Mouse (Mus musculus) limb, embryonic 11.5 days (tissue): Measurements from ENCODE around the gene Cux1. TPM values are rescaled to one million over a fixed set of nuclear protein-coding genes. Genes with fewer than 3 reads are reported as not detected.

ENCODE experiments used
- ATAC-seq: fragments of 200-750 bp; cut with Nextera tagmentation; 2 replicates; pipeline ENCODE4 v1.8.0; 2017; ENCODE audit warnings: low read depth; ENCODE audit not compliant: insufficient number of reproducible peaks, low FRiP score, low TSS enrichment
- DNase-seq: peaks from one replicate; pipeline ENCODE4 v3.0.0-alpha.2; 2015; ENCODE audit warnings: low spot score
- H3K27ac ChIP-seq: fragments of 300-500 bp; sonication (generic); replicated peaks from 2 replicates; pipeline ENCODE4 v1.5.1; 2014; ENCODE audit warnings: low read depth, mild to moderate bottlenecking, low read length
- H3K27me3 ChIP-seq: fragments of 300-500 bp; sonication (generic); 2 replicates; pipeline ENCODE4 v1.6.1; 2014; ENCODE audit warnings: mild to moderate bottlenecking, low read length, mixed read lengths; ENCODE audit not compliant: control insufficient read depth, insufficient read depth
- H3K36me3 ChIP-seq: fragments of 300-500 bp; sonication (generic); 2 replicates; pipeline ENCODE4 v1.6.1; 2014; ENCODE audit warnings: mild to moderate bottlenecking, low read length, moderate library complexity, mixed read lengths; ENCODE audit not compliant: control insufficient read depth, insufficient read depth
- H3K4me1 ChIP-seq: fragments of 300-500 bp; sonication (generic); 2 replicates; pipeline ENCODE4 v1.6.1; 2014; ENCODE audit warnings: low read length, mixed read lengths; ENCODE audit not compliant: control insufficient read depth, insufficient read depth
- H3K4me2 ChIP-seq: fragments of 300-500 bp; sonication (generic); 2 replicates; pipeline ENCODE4 v1.6.1; 2014; ENCODE audit warnings: low read depth, mild to moderate bottlenecking, moderate library complexity; ENCODE audit not compliant: severe bottlenecking
- H3K4me3 ChIP-seq: fragments of 300-500 bp; sonication (generic); 2 replicates; pipeline ENCODE4 v1.5.1; 2014; ENCODE audit warnings: low read depth, low read length
- H3K9ac ChIP-seq: fragments of 300-500 bp; sonication (generic); 2 replicates; pipeline ENCODE4 v1.6.1; 2014; ENCODE audit warnings: mild to moderate bottlenecking, low read length
- H3K9me3 ChIP-seq: fragments of 300-500 bp; sonication (generic); 2 replicates; pipeline ENCODE4 v1.6.1; 2016; ENCODE audit warnings: low read length; ENCODE audit not compliant: control insufficient read depth
- WGBS: fragments of 180-500 bp; shearing (Covaris S2); extraction: QIAGEN DNeasy Blood & Tissue Kit; methylation state at CpG from one replicate; pipeline ENCODE4 v1.1.7; 2014; 5-methylcytosine and 5-hydroxymethylcytosine counted together
- polyA plus RNA-seq: library from polyadenylated mRNA; unstranded; fragments of >200 nt; fragmentation: Nextera tagmentation; extraction: Ambion mirVana; gene quantifications from 2 replicates; pipeline ENCODE4 v1.2.1, GENCODE M21; 2014

Gene Cux1
- polyA plus RNA-seq, 1 experiment from 2014 or later: 65.6 TPM

DNA sequence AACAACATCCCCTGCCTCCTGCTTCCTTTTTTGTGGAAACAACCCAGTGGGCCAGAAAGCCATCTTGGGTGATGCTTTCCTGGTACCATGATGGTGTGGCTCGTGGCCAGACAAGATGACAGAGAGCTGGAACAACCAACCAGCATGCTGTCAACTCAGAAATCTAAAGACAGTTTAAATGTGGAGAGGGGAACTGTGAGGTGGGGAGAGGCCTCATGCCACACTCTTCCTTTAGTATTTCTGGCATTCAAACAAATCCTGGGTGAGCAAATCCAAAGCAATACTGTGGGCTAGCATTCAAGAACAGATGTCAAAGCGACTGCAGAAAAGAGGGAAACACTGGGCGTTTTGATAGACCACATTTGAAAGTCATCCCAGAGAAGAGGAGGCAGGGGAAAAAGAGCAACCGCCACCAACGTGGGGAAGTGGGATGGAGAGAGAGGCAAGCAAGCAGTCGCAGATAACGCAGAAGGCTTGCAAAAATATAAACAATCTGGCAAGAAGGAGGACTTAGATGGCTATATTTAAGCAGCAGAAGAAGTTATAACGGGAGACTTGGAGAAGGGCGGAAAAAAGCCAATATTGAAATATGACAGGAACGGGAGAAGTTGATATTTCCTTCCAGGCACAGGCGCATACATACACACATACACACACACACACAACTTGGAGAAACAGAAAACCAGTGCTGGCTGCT, 79.7 kb downstream of the Cux1 start:
- H3K4me2 ChIP-seq: no peak overlapping the region
- no peaks in the 10 kb centered on the region for H3K27me3 ChIP-seq
- H3K27ac ChIP-seq: no peak overlapping the region
- 88% methylated on average over 11 of the region's 11 CpGs for WGBS
- no peaks in the 10 kb centered on the region for H3K36me3 ChIP-seq
- H3K9ac ChIP-seq: no peak overlapping the region
- peaks cover 12% of the 10 kb centered on the region for H3K4me1 ChIP-seq
- H3K4me3 ChIP-seq: no peak overlapping the region
- no peak for DNase-seq
- H3K9me3 ChIP-seq: no peaks in the 10 kb centered on the region
- no peak for ATAC-seq

DNA sequence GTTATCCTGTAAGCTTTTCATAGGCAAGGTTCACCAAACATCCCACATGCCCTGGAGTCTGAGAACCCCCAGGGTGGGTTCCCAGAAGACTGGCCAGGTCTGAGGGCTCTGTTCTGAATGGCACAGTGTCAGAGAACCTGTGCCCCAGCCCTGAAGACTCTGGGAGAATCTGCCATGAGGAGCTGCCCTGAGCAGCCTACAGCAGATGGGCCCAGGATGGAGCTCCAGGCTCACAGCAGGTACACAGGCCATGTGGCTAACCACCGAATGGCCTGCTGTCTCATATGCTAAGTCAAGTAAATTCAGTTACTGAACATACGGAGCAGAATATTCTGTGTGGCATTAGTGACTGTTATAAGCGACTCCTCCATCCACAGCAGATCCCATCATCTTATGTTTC, 80.9 kb downstream of the Cux1 start:
- no peak overlapping the region for H3K27ac ChIP-seq
- DNase-seq (no peak), ATAC-seq (no peak)
- H3K4me2 ChIP-seq: no peak overlapping the region
- WGBS: 91% methylated on average over 3 of the region's 3 CpGs
- no peaks in the 10 kb centered on the region for H3K9me3 ChIP-seq
- no peaks in the 10 kb centered on the region for H3K27me3 ChIP-seq
- no peak overlapping the region for H3K9ac ChIP-seq
- no peaks in the 10 kb centered on the region for H3K36me3 ChIP-seq
- peaks cover 12% of the 10 kb centered on the region for H3K4me1 ChIP-seq
- no peak overlapping the region for H3K4me3 ChIP-seq

GRCm38 (mm10) chr5:136485397-136485796, 81.9 kb downstream of the Cux1 start:
- Histone ChIP-seq H3K4me1 (peaks cover 12% of the 10 kb centered on the region), H3K27ac (no peak overlapping the region), H3K36me3 (no peaks in the 10 kb centered on the region), H3K9me3 (no peaks in the 10 kb centered on the region), H3K4me2 (no peak overlapping the region), H3K9ac (no peak overlapping the region), H3K27me3 (no peaks in the 10 kb centered on the region), H3K4me3 (no peak overlapping the region)
- ATAC-seq: no peak
- 94% methylated on average over 6 of the region's 6 CpGs for WGBS
- no peak for DNase-seq

DNA sequence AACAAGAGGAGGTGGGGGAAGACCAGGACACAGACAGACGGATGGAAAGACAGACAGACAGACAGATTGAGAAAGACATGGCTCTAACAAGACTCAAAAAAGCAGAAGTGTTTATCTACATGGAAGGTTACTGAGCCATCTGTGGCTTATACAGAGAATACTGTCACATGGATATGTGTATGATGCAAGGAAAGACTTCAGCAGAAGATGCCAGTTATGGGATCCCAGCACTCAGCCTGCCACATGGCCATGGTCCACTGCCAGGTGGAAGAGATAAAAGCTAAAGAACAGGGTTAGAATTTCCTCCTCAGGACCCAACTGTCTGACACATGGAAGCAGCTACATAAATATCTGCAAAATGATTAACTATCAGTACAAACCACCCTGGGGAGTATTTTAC, 84.9 kb downstream of the Cux1 start:
- no peaks in the 10 kb centered on the region for H3K27me3 ChIP-seq
- ATAC-seq (no peak), DNase-seq (no peak)
- no peak overlapping the region for H3K27ac ChIP-seq
- no peak overlapping the region for H3K4me2 ChIP-seq
- H3K36me3 ChIP-seq: no peaks in the 10 kb centered on the region
- H3K9me3 ChIP-seq: no peaks in the 10 kb centered on the region
- no peak overlapping the region for H3K9ac ChIP-seq
- no peak overlapping the region for H3K4me3 ChIP-seq
- H3K4me1 ChIP-seq: no peaks in the 10 kb centered on the region
- whole genome bisulfite sequencing: 94% methylated on average over 1 of the region's 1 CpGs

GRCm38 (mm10) chr5:136480541-136480940, 86.7 kb downstream of the Cux1 start:
- Histone ChIP-seq H3K36me3 (no peaks in the 10 kb centered on the region), H3K9me3 (no peaks in the 10 kb centered on the region), H3K4me3 (no peak overlapping the region), H3K4me2 (no peak overlapping the region), H3K9ac (no peak overlapping the region), H3K27ac (no peak overlapping the region), H3K27me3 (no peaks in the 10 kb centered on the region), H3K4me1 (no peaks in the 10 kb centered on the region)
- ATAC-seq (no peak), DNase-seq (no peak)
- WGBS: 92% methylated on average over 7 of the region's 7 CpGs

DNA sequence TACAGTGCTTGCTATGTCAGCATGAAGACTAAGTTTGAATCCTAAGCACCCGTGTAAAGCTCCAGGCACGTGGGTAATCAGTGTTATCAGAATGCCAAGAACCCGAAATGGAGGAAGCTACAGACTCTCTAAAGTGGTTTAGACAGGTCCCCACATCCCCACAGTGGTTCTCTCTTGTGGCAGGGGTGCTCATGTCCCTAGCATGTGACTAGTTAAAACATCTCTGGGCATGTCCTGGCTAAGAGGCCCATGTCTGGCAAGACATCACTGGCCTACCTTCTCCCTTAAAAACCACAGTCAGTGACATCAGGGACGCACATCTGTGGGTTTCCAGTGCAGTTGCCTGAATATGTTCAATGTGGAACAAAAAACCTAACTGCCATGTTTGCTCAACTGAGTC, 87.5 kb downstream of the Cux1 start:
- Histone ChIP-seq H3K9me3 (no peaks in the 10 kb centered on the region), H3K4me2 (no peak overlapping the region), H3K9ac (no peak overlapping the region), H3K27me3 (no peaks in the 10 kb centered on the region), H3K27ac (no peak overlapping the region), H3K36me3 (no peaks in the 10 kb centered on the region), H3K4me1 (no peaks in the 10 kb centered on the region), H3K4me3 (no peak overlapping the region)
- 86% methylated on average over 4 of the region's 4 CpGs for WGBS
- ATAC-seq (no peak), DNase-seq (no peak)

- Histone ChIP-seq H3K36me3 (no peaks in the 10 kb centered on the region), H3K9ac (no peak overlapping the region), H3K27me3 (no peaks in the 10 kb centered on the region), H3K4me1 (no peaks in the 10 kb centered on the region), H3K9me3 (no peaks in the 10 kb centered on the region), H3K4me3 (no peak overlapping the region), H3K4me2 (no peak overlapping the region), H3K27ac (no peak overlapping the region)
- WGBS: 82% methylated on average over 6 of the region's 6 CpGs
- DNase-seq: no peak
- no peak for ATAC-seq
Observed at GRCm38 (mm10) chr5:136479024-136479763, 88.1 kb downstream of the Cux1 start.

DNA sequence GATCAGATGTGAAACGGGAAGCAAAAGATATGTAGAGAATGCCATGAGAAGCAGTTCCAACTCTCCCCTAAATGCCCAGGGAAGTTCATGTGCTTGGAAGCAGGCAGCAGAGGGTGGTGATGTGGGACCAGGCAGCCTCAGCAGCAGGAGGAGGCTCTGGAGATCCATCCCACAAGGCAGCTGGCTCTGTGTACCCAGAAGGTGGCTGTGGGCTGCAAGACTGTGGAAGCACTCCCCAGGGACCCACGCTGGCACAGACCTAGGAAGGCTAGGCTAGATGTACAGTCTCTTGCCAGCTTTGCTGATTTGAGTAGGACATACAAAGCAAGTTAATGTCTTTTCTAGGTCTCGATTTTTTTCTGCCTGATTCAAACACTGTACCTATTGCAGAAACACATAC, 91.0 kb downstream of the Cux1 start:
- Histone ChIP-seq H3K4me2 (no peak overlapping the region), H3K4me1 (no peaks in the 10 kb centered on the region), H3K9me3 (no peaks in the 10 kb centered on the region), H3K27ac (no peak overlapping the region), H3K4me3 (no peak overlapping the region), H3K9ac (no peak overlapping the region), H3K36me3 (no peaks in the 10 kb centered on the region), H3K27me3 (no peaks in the 10 kb centered on the region)
- DNase-seq (no peak), ATAC-seq (no peak)
- 92% methylated on average over 3 of the region's 3 CpGs for WGBS
